Mouse (Mus musculus) right cerebral cortex, postnatal 10 days (tissue): ENCODE measurements around the gene Sort1.

ENCODE experiments used
- DNase-seq, 2 experiments: peaks; one replicate each; pipeline ENCODE4 v3.0.0; 2021; ENCODE audit warnings: low spot score in 2 of 2

Gene Sort1

DNA sequence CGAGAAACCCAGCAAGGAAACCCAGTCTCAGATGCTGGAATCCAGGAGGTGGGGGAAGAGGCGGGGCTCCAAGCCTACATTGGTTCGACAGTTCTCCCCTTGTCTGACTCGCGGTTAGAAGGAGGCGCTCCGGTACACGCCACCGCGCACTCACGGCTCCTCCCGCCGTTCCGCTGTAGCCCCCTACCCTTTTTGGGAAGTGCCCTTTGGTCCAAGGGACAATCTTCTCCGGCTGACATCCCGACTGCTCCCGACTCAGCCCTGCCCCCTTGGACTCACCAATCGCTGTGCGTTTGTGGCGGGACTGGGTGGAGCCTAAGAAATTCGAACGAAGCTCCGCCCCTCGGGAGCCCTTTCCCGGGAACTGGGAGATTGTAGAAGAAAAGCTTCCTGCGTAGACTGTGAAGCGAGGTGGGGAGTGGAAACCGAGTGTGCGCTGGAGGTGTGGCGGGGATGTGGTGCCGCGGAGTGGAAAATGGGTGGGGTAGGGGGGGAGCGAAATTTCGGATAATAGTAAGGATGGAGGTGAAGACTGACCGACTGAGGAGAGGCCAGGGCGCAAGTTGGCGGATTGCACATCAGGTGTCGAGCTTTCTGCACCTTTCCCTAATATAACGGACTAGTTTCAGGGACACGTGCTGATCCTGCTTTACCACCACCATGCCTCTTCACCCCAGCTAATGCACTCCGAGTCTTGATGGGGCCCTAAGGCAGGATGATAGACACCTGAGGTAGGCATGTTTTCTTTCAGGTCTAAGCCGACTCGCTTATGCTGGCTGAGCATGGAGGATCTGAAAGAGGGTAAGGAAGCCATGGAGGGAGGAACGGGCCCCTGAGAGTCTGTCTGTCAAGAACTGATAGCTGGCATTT is 99.8 kb downstream of the Sort1 start, which contains the start of gene Psrc1:
Gene Psrc1 (plus strand): TSS at position 355 of the 870 bp plus-strand sequence.
- peak; percentile 91 to 92 for DNase-seq

DNA sequence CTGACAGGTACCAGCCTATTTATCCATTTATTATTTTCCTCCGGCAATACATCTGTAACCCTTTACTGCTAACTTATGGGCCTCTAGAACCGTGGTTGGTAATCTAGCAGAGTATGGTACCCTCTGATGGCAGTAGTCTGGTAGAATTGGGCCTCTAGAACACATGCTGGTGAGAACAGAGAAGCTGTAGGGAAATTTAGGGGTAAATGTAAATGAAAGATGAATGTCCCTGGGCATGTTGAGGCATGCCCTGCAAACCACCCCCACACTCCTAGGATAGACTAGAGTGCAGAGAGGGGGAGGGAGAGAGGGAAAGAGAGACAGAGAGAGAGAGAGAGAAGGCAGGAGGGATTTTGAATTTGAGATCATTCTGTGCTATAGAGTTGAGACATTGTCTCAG is 100.5 kb downstream of the Sort1 start:
- peak in 1 of 2 experiments; percentile 18 for DNase-seq

DNA sequence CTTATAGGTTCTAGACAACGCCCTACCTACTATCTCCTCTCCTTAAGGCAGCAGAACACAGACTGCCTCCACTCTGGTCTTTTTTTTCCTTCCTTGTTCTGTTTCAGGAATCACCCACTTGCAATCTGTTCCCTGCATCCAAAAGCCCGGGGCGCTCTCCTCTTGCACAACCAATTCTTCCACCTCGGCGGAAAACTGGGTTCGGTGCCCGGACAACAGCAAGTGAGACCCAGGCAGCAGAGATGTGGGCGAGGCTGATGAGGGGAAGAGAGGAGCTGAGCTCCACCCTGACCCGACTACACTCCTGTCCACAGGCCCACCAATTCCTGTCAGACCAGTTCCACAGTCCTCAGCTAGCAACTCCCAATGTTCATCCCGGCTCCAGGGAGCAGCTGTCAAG is 102.3 kb downstream of the Sort1 start:
- DNase-seq: peak; percentile 72 to 84

DNA sequence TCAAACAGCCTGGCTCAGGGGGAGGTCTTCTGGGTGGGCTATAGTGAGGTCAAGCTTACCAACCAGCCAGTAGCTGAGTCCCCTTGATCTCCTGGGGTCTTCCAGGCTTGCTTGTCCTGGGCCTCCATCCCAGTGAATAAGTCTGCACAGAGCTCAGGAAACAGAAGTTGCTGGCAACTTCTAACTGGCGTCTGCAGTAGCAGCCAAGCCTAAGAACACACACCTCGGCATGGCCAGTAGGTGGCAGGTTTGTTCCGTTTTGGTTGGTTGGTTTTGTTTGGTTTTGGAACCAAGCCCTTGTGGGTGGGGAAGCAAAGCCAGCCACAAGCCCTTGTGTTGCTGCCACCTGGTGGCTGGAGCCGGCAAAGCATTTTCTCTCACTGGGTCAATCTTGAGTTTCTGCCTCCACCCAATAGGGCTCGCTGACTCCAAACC is 105.2 kb downstream of the Sort1 start:
- DNase-seq: peak; percentile 96

DNA sequence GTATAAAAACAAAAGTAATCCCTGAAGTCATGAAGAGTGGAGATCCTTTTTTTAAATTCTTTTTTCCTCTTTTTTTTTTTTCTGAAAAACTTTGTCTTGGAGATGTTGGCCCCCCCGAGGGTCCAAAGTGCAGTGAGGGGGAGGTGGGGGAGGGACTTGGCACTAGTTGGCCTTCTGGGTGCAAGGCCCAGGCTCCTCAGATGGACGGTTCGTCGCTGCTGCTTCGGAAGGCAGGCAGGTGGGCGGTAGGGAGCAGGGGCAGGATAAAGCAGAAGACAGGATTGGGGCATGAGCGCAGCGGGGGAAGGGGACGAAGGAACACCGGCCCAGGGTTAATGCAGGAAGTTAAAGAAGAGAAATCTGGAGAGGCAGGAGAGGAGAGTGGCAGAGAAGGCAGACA is 108.4 kb downstream of the Sort1 start:
- DNase-seq: no peak

DNA sequence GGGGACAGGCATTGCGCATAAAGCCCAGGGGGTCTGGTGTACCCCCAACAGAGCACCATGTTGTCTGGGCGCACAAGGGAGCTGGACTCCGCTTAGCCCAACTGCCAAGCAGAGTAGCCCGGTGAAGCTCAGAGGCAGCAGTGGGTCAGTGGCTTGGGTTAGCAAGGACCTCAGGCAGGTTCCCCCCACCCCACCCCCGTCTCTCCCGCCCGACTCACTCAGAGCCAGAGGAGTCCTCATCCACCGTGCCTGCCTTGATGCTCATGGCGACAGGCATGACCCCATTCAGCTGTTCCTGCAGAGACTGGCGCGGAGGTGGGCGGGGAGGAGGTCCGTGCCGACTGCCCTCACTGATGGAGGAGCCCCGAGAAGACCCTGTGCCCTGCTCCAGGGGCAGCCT is 108.9 kb downstream of the Sort1 start:
- DNase-seq: no peak

DNA sequence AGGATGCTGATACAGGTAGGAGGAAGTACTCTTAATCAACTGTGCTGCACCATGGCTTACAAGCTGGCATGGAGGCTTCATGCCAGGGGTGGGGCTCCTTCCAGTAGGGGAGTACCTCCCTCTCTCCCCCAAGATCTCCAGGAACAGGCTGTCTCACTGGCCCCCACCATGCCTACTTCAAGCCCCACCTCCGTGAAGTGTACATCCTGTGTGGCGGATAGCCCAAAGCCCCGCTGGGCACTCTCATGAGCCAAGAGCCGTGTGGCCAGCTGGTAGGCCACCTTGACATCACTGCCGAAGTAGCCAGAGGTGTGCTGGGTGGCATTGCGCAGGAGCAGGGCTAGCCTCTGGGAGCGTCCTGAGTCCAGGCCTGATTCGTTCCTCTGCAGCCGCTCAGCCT is 114.4 kb downstream of the Sort1 start:
- no peak for DNase-seq

DNA sequence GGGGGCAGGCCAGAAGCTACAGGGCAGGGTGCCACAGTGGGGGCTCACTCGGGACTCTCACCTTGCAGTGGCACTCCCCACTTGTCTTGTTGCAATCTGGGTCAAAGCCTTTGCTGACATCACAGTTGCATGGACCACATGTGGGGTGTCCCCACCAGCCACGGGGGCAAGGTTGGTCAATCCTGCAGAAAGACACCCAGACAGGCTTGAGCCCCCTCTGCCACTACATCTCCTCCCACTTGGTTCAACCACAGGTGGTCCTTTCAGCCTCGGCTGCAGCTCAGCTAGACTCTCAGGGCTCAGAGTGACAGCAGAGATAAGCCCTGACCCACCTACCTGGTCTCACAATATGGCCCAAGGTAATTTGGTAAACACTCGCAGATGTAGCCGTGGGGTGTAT is 116.6 kb downstream of the Sort1 start:
- DNase-seq: no peak

DNA sequence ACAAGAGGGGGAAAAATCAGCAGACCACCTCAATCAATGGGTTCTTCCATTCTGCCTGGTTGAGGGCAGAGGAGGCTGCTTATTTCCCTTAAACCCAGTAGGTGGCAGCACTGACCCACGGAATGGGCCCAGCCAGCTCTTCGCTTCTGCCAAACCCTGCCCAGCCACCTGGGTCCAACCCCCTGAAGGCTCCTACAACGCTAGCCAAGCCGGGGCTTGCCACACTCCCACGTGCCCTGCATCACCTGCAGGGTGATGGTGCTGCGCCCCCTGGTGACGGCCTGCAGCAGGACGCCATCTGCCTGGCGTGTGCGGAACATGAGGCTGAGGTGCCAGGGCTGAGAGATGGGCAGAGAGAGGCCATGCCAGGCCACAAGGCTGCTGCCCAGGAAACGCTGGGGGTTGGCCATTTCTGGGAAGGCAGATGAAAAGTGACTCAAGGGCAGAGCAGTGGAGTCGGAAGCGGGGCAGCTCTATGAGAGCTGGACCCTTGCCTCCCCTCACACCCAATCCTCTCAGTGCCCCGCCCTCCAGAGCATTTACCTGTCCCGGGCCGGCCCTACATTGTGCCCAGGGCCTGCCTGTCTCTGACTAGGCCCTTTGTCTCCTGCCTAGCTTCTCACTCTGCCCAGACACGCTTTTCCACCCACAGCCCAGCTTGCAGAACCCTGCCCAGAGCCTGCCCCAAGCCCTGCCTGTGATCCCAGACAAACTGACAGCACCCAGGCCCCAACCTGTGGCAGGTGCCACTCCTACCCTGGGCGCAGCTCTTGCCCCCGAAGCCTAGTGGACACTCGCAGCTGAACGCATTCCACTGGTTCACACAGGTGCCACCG is 118.0 kb downstream of the Sort1 start:
- peak; percentile 90 to 91 for DNase-seq

DNA sequence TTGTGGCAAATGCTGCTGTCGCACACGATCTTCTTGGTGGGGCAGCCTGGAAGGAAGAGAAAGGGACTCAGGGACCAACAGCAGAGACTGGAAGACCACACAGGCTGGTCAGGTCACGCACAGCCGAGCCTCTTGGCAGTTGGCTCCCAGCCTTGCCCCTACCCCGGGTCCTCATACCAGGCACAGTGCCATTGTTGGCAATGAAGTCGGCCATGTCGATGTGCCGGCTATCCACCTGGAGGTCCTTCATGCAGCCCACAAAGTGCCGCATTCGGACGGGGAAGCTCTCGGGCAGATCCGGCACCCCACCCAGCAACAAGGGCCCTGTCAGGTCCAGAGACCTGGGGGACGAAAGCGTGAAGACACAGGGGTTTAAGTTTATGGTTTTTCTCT is 118.6 kb downstream of the Sort1 start:
- DNase-seq: no peak

DNA sequence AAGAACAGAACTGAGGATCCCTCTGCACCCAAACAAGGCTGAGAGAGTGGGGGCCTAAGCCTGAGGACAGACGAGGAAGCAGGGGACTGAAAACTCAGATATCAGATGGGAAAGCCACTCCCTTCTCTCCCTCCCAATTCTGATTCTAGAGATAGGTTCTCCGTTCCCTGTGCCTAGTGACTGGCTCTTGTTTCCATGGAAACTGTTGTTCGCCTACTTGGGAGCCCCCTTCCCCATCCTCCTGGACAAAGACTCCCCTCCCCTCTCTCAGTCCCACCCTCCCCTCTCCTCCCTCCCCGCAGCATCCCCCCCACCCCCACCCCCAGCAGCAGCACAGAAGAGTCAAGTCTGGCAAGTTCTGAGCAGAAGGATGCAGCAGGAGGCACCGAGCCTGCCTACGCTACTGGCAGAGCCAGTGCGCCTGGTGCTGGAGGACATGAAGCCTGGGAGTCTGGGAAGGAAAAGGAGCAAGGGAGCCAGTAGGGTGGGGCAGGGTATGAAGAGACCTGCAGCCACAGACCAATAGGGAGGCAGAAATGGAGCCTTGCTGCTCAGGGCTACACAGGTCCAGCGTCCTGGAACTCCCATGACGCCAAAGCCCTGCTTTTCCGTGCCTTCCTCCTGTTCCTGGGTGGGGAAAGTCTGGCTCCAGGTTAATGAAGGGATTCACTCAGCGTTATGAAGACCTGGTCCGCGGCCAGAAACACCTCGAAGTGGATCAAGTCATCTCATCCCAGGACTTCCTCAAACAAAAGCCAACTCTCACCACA is 121.8 kb downstream of the Sort1 start:
- DNase-seq: peak; percentile 76 to 85

DNA sequence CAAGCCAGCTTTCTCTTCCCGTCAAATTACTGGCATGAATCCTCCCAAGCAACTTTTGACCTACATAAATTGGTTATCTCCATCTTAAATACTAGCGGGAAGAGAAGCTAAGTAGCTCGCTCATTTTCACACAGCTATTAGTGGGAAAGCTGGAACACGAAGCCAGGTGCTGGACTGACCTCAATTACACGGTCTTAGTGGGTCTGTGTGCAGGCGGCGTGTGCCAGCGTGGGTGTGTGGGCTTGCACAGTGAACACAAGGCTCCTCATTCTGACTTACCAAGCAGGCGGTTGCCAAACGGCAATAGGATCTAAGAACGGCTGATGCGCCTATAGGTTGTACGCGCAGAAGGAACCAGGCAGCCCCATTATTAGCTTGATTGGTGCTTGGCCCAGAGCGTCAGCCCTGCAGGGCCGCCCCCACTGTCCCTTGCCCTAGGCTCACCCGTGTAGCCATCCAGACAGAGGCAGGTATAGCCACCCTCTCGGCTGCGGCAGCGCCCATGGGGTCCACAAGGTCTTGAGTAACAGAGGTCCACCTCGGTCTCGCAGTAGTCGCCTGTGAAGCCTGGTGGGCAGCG is 122.5 kb downstream of the Sort1 start:
- peak in 1 of 2 experiments; percentile 55 for DNase-seq

DNA sequence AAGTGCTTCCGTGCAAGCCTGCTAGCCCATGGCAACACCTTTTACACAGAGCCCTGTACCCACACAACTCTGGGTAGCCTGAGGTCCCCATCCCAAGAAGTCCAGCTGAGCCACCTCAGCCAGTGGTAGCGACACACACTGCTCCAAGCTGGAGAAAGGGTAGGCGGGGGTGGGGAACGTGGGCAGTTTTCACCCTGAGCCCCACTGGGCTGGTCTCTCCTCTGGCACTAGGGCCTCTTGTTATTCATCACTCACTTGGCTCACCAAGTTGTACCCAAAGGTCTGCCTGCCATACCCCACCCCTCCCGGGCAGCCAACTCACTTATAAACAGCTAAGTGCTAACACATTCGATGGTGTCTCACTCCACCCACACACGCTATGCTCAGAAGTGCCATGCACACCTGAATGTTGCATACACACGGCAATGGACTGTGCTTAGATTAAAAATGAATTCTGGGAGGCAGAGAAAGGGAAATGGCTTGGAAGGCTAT is 124.7 kb downstream of the Sort1 start:
- peak in 1 of 2 experiments; percentile 26 for DNase-seq

DNA sequence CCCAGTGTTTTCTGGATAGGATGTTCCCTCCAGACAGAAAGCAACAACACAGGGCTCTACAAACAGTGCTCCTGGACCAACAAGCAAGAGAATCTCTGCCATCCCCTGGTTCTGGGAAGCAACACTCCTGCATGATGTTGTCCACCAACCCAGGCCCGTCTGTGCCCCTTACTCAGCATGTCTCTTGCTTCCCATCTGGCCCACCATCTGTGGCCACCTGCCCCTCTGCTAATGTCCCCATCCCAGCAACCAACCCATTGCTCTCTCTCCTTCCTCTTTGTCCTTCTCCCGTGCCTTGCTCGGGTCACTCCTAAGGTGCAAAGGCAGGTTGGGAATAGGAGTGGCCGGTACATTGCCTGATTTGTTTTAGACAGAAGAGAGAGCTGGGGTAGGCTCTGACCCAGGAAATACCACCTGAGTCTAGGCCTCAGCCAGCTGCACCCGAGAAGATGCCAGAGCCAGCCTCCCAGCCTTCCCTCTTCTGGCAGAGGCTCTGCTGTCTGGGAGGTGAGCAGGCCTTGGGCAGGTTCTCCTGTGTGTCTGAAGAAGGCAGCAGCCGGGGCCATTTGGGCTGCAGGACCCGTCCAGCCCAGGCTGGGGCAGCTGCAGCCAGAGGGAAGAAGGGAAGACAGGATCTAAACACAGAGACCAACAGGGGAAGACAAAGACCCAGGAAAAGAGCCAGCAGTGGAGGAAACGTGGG is 125.9 kb downstream of the Sort1 start:
- peak; percentile 25 to 31 for DNase-seq

DNA sequence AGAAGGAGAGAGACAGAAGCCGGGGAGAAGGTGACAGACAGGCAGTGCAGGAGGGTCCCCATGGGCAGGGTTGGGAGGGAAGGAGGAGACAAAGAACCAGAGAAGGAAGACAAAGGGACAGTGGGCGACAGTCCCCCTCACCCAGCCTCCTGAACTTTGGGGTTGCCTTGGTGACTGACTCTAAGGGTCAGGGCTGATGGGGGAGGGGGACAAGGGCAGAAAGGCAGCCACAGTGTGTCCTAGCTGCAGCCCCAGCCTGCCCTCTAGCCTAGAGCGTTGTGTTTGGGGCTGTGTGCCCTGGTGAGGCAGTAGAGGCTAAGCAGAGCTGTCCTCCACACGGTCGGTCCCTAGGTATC is 126.5 kb downstream of the Sort1 start:
- DNase-seq: peak in 1 of 2 experiments; percentile 38
